Mouse (Mus musculus): Measurements from ENCODE around the gene Rnf169. TPM values are rescaled to one million over a fixed set of nuclear protein-coding genes. Genes with fewer than 3 reads are reported as not detected.
A peak's percentile ranks its signal among the peaks of the same experiment; 100 is the strongest.

Gene Rnf169
- polyA plus RNA-seq, 1 experiment from 2014 or later, result 7.4 TPM

DNA sequence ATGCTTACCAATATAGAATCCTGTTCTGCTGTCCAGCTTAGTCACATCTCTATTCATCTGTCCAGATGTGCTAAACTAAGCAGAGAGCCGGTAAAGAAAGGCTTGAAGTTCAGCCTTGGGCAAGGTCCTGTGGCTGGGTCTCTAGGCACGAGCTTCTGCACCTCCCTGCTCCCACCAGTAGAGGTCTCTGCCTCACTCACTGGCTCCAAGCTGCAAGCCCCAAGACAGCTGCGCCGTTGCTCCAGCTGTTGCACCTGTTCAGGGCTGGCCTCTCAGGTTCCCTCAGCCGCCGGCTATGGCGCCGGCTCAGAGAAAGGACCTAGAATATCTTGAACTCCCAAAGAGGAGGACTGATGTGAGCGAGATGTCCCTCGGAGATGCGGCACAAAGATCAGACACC lies 29.4 kb upstream of the Rnf169 start:
- Histone ChIP-seq H3K4me1 (ENCODE audit: control insufficient read depth, insufficient read depth, low read length) (no peaks in the 10 kb centered on the region; the same call in 1 of the 2 replicates), H3K9me3 (replicated peaks; ENCODE audit: control insufficient read depth, low read length) (no peaks in the 10 kb centered on the region), H3K36me3 (replicated peaks; ENCODE audit: control insufficient read depth, insufficient read depth, low read depth, low read length) (no peaks in the 10 kb centered on the region), H3K27me3 (ENCODE audit: control insufficient read depth, insufficient read depth, low read length) (peaks cover 36% of the 10 kb centered on the region), H3K4me3 (ENCODE audit: low read depth, low read length) (no peak overlapping the region), H3K27ac (replicated peaks; ENCODE audit: low read depth, low read length) (no peak overlapping the region), H3K9ac (replicated peaks; ENCODE audit: low read length) (no peak overlapping the region), H3K4me2 (ENCODE audit: low read depth, low read length) (no peak overlapping the region)
- WGBS, result 13% methylated on average over 11 of the region's 11 CpGs
- DNase-seq (ENCODE audit: low spot score) (peak; percentile 86), ATAC-seq (replicated peaks; ENCODE audit: insufficient number of reproducible peaks, low FRiP score, low TSS enrichment, low read depth) (no peak; the same call in 1 of the 2 replicates)

- peaks cover 41% of the 10 kb centered on the region for H3K27me3 ChIP-seq (ENCODE audit: control insufficient read depth, insufficient read depth, low read length)
- no peak overlapping the region for H3K27ac ChIP-seq (replicated peaks; ENCODE audit: low read depth, low read length)
- H3K9me3 ChIP-seq (replicated peaks; ENCODE audit: control insufficient read depth, low read length), result no peaks in the 10 kb centered on the region
- ATAC-seq (replicated peaks; ENCODE audit: insufficient number of reproducible peaks, low FRiP score, low TSS enrichment, low read depth) (no peak), DNase-seq (ENCODE audit: low spot score) (no peak)
- 75% methylated on average over 4 of the region's 4 CpGs for WGBS
- H3K36me3 ChIP-seq (replicated peaks; ENCODE audit: control insufficient read depth, insufficient read depth, low read depth, low read length), result no peaks in the 10 kb centered on the region
- no peak overlapping the region for H3K4me3 ChIP-seq (ENCODE audit: low read depth, low read length)
- H3K9ac ChIP-seq (replicated peaks; ENCODE audit: low read length), result no peak overlapping the region
- no peak overlapping the region for H3K4me2 ChIP-seq (ENCODE audit: low read depth, low read length)
- no peaks in the 10 kb centered on the region; the same call in 1 of the 2 replicates for H3K4me1 ChIP-seq (ENCODE audit: control insufficient read depth, insufficient read depth, low read length)
These were observed 28.5 kb upstream of the Rnf169 start for GRCm38 (mm10) chr7:100008765-100009164.

DNA sequence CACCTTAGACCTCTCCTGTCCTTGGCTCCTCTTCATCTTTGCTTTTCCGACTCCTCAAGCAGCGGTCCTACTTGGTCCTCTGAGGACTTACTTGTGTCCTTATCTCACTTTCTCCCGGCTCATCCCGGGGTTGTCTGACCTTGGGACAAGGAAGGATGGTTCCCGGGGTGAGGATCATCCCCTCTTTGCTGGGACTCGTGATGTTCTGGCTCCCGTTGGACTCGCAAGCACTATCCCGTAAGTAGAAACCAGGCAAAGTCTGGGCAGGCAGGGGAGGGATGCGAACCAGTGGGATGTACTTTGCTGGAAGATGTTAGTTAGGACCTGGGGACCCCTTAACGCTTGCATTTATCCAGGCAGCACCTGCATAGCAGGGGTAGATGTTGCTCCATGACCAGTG lies 26.2 kb upstream of the Rnf169 start:
- Histone ChIP-seq H3K36me3 (replicated peaks; ENCODE audit: control insufficient read depth, insufficient read depth, low read depth, low read length) (no peaks in the 10 kb centered on the region), H3K9me3 (replicated peaks; ENCODE audit: control insufficient read depth, low read length) (no peaks in the 10 kb centered on the region), H3K27ac (replicated peaks; ENCODE audit: low read depth, low read length) (no peak overlapping the region), H3K4me1 (ENCODE audit: control insufficient read depth, insufficient read depth, low read length) (no peaks in the 10 kb centered on the region; the same call in 1 of the 2 replicates), H3K27me3 (ENCODE audit: control insufficient read depth, insufficient read depth, low read length) (peaks cover 41% of the 10 kb centered on the region), H3K9ac (replicated peaks; ENCODE audit: low read length) (no peak overlapping the region), H3K4me2 (ENCODE audit: low read depth, low read length) (peak overlapping the region; percentile 96), H3K4me3 (ENCODE audit: low read depth, low read length) (peak overlapping the region; percentile 47)
- WGBS, result 3% methylated on average over 11 of the region's 11 CpGs
- ATAC-seq (replicated peaks; ENCODE audit: insufficient number of reproducible peaks, low FRiP score, low TSS enrichment, low read depth) (no peak), DNase-seq (ENCODE audit: low spot score) (no peak)

DNA sequence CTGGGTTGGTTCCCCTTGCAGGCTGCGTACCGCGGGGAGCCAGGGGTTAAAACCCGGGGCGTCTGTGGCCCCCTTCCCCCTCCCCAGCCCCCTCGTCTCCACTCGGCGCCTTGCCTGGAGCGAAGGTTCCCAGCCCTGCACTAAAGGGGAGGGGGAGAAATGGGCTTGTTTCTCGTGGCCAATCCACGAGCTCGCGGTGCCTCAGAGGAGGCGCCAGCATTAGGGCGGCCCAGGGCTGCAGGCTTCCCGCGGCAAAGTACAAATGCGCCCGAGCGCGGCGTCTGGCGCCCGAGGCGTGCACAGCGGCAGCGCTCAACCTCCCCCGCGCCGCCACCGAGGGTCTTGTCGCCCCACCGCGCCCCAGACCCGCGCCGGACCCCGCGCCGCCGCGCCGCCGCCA lies 25.5 kb upstream of the Rnf169 start, which contains the start of gene Chrdl2:
Gene Chrdl2 (plus strand): TSS at position 383 of the 400 bp plus-strand sequence.
- DNase-seq (ENCODE audit: low spot score), result peak; percentile 78
- WGBS, result under 1% methylated on average over 39 of the region's 44 CpGs
- Histone ChIP-seq H3K9ac (replicated peaks; ENCODE audit: low read length) (peak within 1 kb of the TSS; percentile 57), H3K27me3 (ENCODE audit: control insufficient read depth, insufficient read depth, low read length) (peaks cover 41% of the 10 kb centered on the region), H3K9me3 (replicated peaks; ENCODE audit: control insufficient read depth, low read length) (no peaks in the 10 kb centered on the region), H3K4me2 (ENCODE audit: low read depth, low read length) (peak within 1 kb of the TSS; percentile 96), H3K36me3 (replicated peaks; ENCODE audit: control insufficient read depth, insufficient read depth, low read depth, low read length) (no peaks in the 10 kb centered on the region), H3K4me1 (ENCODE audit: control insufficient read depth, insufficient read depth, low read length) (no peaks in the 10 kb centered on the region; the same call in 1 of the 2 replicates), H3K27ac (replicated peaks; ENCODE audit: low read depth, low read length) (no peak within 1 kb of the TSS), H3K4me3 (ENCODE audit: low read depth, low read length) (peak within 1 kb of the TSS; percentile 47)
- peak; percentile 70 for ATAC-seq (replicated peaks; ENCODE audit: insufficient number of reproducible peaks, low FRiP score, low TSS enrichment, low read depth)

- ATAC-seq (replicated peaks; ENCODE audit: insufficient number of reproducible peaks, low FRiP score, low TSS enrichment, low read depth) (no peak), DNase-seq (ENCODE audit: low spot score) (peak; percentile 17)
- H3K36me3 ChIP-seq (replicated peaks; ENCODE audit: control insufficient read depth, insufficient read depth, low read depth, low read length), result no peaks in the 10 kb centered on the region
- H3K27ac ChIP-seq (replicated peaks; ENCODE audit: low read depth, low read length), result no peak overlapping the region
- 53% methylated on average over 9 of the region's 9 CpGs for WGBS
- H3K4me3 ChIP-seq (ENCODE audit: low read depth, low read length), result no peak overlapping the region
- no peaks in the 10 kb centered on the region; the same call in 1 of the 2 replicates for H3K4me1 ChIP-seq (ENCODE audit: control insufficient read depth, insufficient read depth, low read length)
- H3K9me3 ChIP-seq (replicated peaks; ENCODE audit: control insufficient read depth, low read length), result no peaks in the 10 kb centered on the region
- H3K4me2 ChIP-seq (ENCODE audit: low read depth, low read length), result no peak overlapping the region
- H3K27me3 ChIP-seq (ENCODE audit: control insufficient read depth, insufficient read depth, low read length), result peaks cover 38% of the 10 kb centered on the region
- H3K9ac ChIP-seq (replicated peaks; ENCODE audit: low read length), result no peak overlapping the region
These were observed 23.5 kb upstream of the Rnf169 start for GRCm38 (mm10) chr7:100003781-100004180.

DNA sequence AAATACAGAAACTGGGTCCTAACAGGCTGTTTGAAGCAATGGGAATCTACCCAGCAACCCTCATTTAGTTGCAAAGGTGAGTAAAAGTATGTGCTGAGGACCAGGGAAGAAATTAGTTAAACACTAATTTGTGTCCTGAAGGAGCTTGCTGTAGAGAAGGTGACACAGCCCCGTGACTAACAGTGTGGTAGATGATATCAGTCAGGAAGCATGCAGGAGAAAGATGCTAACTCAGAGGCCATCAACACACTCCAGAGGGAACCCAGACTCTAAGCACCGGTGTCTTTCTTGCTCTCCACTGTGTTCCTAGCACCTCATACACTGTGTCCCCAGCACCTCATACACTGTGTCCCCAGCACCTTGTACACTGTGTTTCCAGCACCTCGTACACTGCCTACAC lies 18.4 kb upstream of the Rnf169 start:
- Histone ChIP-seq H3K36me3 (replicated peaks; ENCODE audit: control insufficient read depth, insufficient read depth, low read depth, low read length) (no peaks in the 10 kb centered on the region), H3K27me3 (ENCODE audit: control insufficient read depth, insufficient read depth, low read length) (no peaks in the 10 kb centered on the region), H3K4me3 (ENCODE audit: low read depth, low read length) (no peak overlapping the region), H3K27ac (replicated peaks; ENCODE audit: low read depth, low read length) (no peak overlapping the region), H3K9me3 (replicated peaks; ENCODE audit: control insufficient read depth, low read length) (no peaks in the 10 kb centered on the region), H3K4me1 (ENCODE audit: control insufficient read depth, insufficient read depth, low read length) (no peaks in the 10 kb centered on the region), H3K9ac (replicated peaks; ENCODE audit: low read length) (no peak overlapping the region), H3K4me2 (ENCODE audit: low read depth, low read length) (no peak overlapping the region)
- DNase-seq (ENCODE audit: low spot score) (no peak), ATAC-seq (replicated peaks; ENCODE audit: insufficient number of reproducible peaks, low FRiP score, low TSS enrichment, low read depth) (no peak)
- WGBS, result 89% methylated on average over 3 of the region's 3 CpGs

GRCm38 (mm10) chr7:99995186-99995585 lies 14.9 kb upstream of the Rnf169 start:
- ATAC-seq (replicated peaks; ENCODE audit: insufficient number of reproducible peaks, low FRiP score, low TSS enrichment, low read depth) (no peak), DNase-seq (ENCODE audit: low spot score) (no peak)
- no peak overlapping the region for H3K27ac ChIP-seq (replicated peaks; ENCODE audit: low read depth, low read length)
- H3K36me3 ChIP-seq (replicated peaks; ENCODE audit: control insufficient read depth, insufficient read depth, low read depth, low read length), result no peaks in the 10 kb centered on the region
- no peak overlapping the region for H3K9ac ChIP-seq (replicated peaks; ENCODE audit: low read length)
- no peak overlapping the region for H3K4me3 ChIP-seq (ENCODE audit: low read depth, low read length)
- no peaks in the 10 kb centered on the region for H3K9me3 ChIP-seq (replicated peaks; ENCODE audit: control insufficient read depth, low read length)
- 77% methylated on average over 7 of the region's 7 CpGs for WGBS
- H3K27me3 ChIP-seq (ENCODE audit: control insufficient read depth, insufficient read depth, low read length), result no peaks in the 10 kb centered on the region
- H3K4me2 ChIP-seq (ENCODE audit: low read depth, low read length), result no peak overlapping the region
- no peaks in the 10 kb centered on the region for H3K4me1 ChIP-seq (ENCODE audit: control insufficient read depth, insufficient read depth, low read length)

GRCm38 (mm10) chr7:99993159-99993558 lies 12.9 kb upstream of the Rnf169 start:
- H3K9ac ChIP-seq (replicated peaks; ENCODE audit: low read length), result no peak overlapping the region
- ATAC-seq (replicated peaks; ENCODE audit: insufficient number of reproducible peaks, low FRiP score, low TSS enrichment, low read depth) (no peak), DNase-seq (ENCODE audit: low spot score) (no peak)
- WGBS, result 87% methylated on average over 7 of the region's 7 CpGs
- no peak overlapping the region for H3K4me3 ChIP-seq (ENCODE audit: low read depth, low read length)
- no peak overlapping the region for H3K27ac ChIP-seq (replicated peaks; ENCODE audit: low read depth, low read length)
- no peak overlapping the region for H3K4me2 ChIP-seq (ENCODE audit: low read depth, low read length)
- no peaks in the 10 kb centered on the region for H3K36me3 ChIP-seq (replicated peaks; ENCODE audit: control insufficient read depth, insufficient read depth, low read depth, low read length)
- H3K4me1 ChIP-seq (ENCODE audit: control insufficient read depth, insufficient read depth, low read length), result no peaks in the 10 kb centered on the region
- no peaks in the 10 kb centered on the region for H3K27me3 ChIP-seq (ENCODE audit: control insufficient read depth, insufficient read depth, low read length)
- no peaks in the 10 kb centered on the region for H3K9me3 ChIP-seq (replicated peaks; ENCODE audit: control insufficient read depth, low read length)

All from embryonic facial prominence, embryonic 11.5 days (tissue).